Mouse (Mus musculus) hindbrain, embryonic 10.5 days (tissue): ENCODE results near the gene Tmc8. TPM values are rescaled to one million over a fixed set of nuclear protein-coding genes. Genes with fewer than 3 reads are reported as not detected.
A peak's percentile ranks its signal among the peaks of the same experiment; 100 is the strongest.

Experiments used
- DNase-seq: peaks from one replicate; pipeline ENCODE4 v3.0.0-alpha.2; 2017; ENCODE audit warnings: low spot score
- H3K27ac ChIP-seq: fragments of 300-500 bp; sonication (generic); 2 replicates; pipeline ENCODE4 v1.5.1; 2016; ENCODE audit warnings: mild to moderate bottlenecking, moderate library complexity
- H3K27me3 ChIP-seq: fragments of 300-500 bp; sonication (generic); 2 replicates; pipeline ENCODE4 v1.6.1; 2016; ENCODE audit warnings: mild to moderate bottlenecking; ENCODE audit not compliant: poor library complexity, insufficient read depth, severe bottlenecking
- H3K36me3 ChIP-seq: fragments of 300-500 bp; sonication (generic); 2 replicates; pipeline ENCODE4 v1.6.1; 2016; ENCODE audit warnings: mild to moderate bottlenecking, moderate library complexity
- H3K4me1 ChIP-seq: fragments of 300-500 bp; sonication (generic); replicated peaks from 2 replicates; pipeline ENCODE4 v1.6.1; 2016; ENCODE audit warnings: mild to moderate bottlenecking
- H3K4me3 ChIP-seq: fragments of 300-500 bp; sonication (generic); 2 replicates; pipeline ENCODE4 v1.5.1; 2016; ENCODE audit warnings: mild to moderate bottlenecking, moderate library complexity
- H3K9me3 ChIP-seq: fragments of 300-500 bp; sonication (generic); 2 replicates; pipeline ENCODE4 v1.6.1; 2016; ENCODE audit warnings: mild to moderate bottlenecking, moderate library complexity
- WGBS: fragments of 180-500 bp; shearing (Covaris S2); methylation state at CpG from one replicate; pipeline ENCODE4 v1.1.7; 2016; 5-methylcytosine and 5-hydroxymethylcytosine counted together
- polyA plus RNA-seq: library from polyadenylated mRNA; unstranded; fragments of >200 nt; fragmentation: Nextera tagmentation; extraction: Ambion mirVana; gene quantifications from 2 replicates; pipeline ENCODE4 v1.2.1, GENCODE M21; 2016

The Tmc8 gene
- polyA plus RNA-seq, 1 experiment from 2014 or later = 1.5 TPM

GRCm38 (mm10) chr11:117776085-117776792 lies 5.6 kb upstream of the Tmc8 start:
- Histone ChIP-seq H3K27ac (no peak overlapping the region), H3K9me3 (no peaks in the 10 kb centered on the region), H3K36me3 (peaks cover 31% of the 10 kb centered on the region), H3K4me3 (no peak overlapping the region), H3K27me3 (peaks cover 27% of the 10 kb centered on the region), H3K4me1 (peaks cover 39% of the 10 kb centered on the region)
- no peak for DNase-seq
- WGBS = 91% methylated on average over 14 of the region's 14 CpGs

GRCm38 (mm10) chr11:117777111-117777510 lies 4.8 kb upstream of the Tmc8 start:
- no peak for DNase-seq
- Histone ChIP-seq H3K4me3 (no peak overlapping the region), H3K27ac (0 out of 2 replicates have a peak overlapping the region, but pooled peaks have one; percentile 17), H3K36me3 (peaks cover 26% of the 10 kb centered on the region), H3K9me3 (no peaks in the 10 kb centered on the region), H3K27me3 (peaks cover 36% of the 10 kb centered on the region), H3K4me1 (peaks cover 48% of the 10 kb centered on the region)
- 93% methylated on average over 5 of the region's 5 CpGs for WGBS

GRCm38 (mm10) chr11:117778031-117778430 lies 3.8 kb upstream of the Tmc8 start:
- H3K9me3 ChIP-seq = no peaks in the 10 kb centered on the region
- peaks cover 57% of the 10 kb centered on the region for H3K4me1 ChIP-seq
- peak overlapping the region; percentile 92; the same call in 1 of the 2 replicates for H3K27ac ChIP-seq
- WGBS = 96% methylated on average over 11 of the region's 11 CpGs
- peaks cover 45% of the 10 kb centered on the region for H3K27me3 ChIP-seq
- DNase-seq = no peak
- peaks cover 20% of the 10 kb centered on the region for H3K36me3 ChIP-seq
- H3K4me3 ChIP-seq = no peak overlapping the region

- peak overlapping the region; percentile 92 for H3K27ac ChIP-seq
- peaks cover 66% of the 10 kb centered on the region for H3K4me1 ChIP-seq
- 66% methylated on average over 12 of the region's 12 CpGs for WGBS
- no peaks in the 10 kb centered on the region for H3K9me3 ChIP-seq
- peaks cover 54% of the 10 kb centered on the region for H3K27me3 ChIP-seq
- no peak for DNase-seq
- H3K36me3 ChIP-seq = peaks cover 16% of the 10 kb centered on the region
- peak overlapping the region; percentile 59 for H3K4me3 ChIP-seq
Measured at GRCm38 (mm10) chr11:117778851-117779433, 2.9 kb upstream of the Tmc8 start.

GRCm38 (mm10) chr11:117779434-117780198 lies 2.3 kb upstream of the Tmc8 start:
- Histone ChIP-seq H3K9me3 (no peaks in the 10 kb centered on the region), H3K36me3 (peaks cover 14% of the 10 kb centered on the region; the same call in 1 of the 2 replicates), H3K4me1 (peaks cover 66% of the 10 kb centered on the region), H3K4me3 (peak overlapping the region; percentile 59), H3K27me3 (peaks cover 61% of the 10 kb centered on the region), H3K27ac (peak overlapping the region; percentile 92)
- WGBS = 4% methylated on average over 38 of the region's 38 CpGs
- peak; percentile 82 for DNase-seq

GRCm38 (mm10) chr11:117780199-117780515 lies 1.7 kb upstream of the Tmc8 start:
- Histone ChIP-seq H3K36me3 (peaks cover 9% of the 10 kb centered on the region; the same call in 1 of the 2 replicates), H3K9me3 (no peaks in the 10 kb centered on the region), H3K4me1 (peaks cover 66% of the 10 kb centered on the region), H3K27me3 (peaks cover 66% of the 10 kb centered on the region), H3K4me3 (peak overlapping the region; percentile 59), H3K27ac (peak overlapping the region; percentile 92)
- no peak for DNase-seq
- 1% methylated on average over 17 of the region's 17 CpGs for WGBS

- H3K27ac ChIP-seq = peak overlapping the region; percentile 92
- H3K4me1 ChIP-seq = peaks cover 66% of the 10 kb centered on the region
Measured at GRCm38 (mm10) chr11:117780582-117781111, 1.2 kb upstream of the Tmc8 start.

GRCm38 (mm10) chr11:117781199-117781821 lies 566 bp upstream of the Tmc8 start:
- H3K4me3 ChIP-seq = peak overlapping the region; percentile 59
- H3K4me1 ChIP-seq = peaks cover 66% of the 10 kb centered on the region
- peaks cover 73% of the 10 kb centered on the region for H3K27me3 ChIP-seq
- H3K9me3 ChIP-seq = no peaks in the 10 kb centered on the region
- H3K27ac ChIP-seq = peak overlapping the region; percentile 81
- DNase-seq = no peak
- 25% methylated on average over 18 of the region's 18 CpGs for WGBS
- 0 out of 2 replicates have a peak, but pooled peaks cover under 1% of the 10 kb centered on the region for H3K36me3 ChIP-seq

More at GRCm38 (mm10) chr11:117780582-117781111, 1.2 kb upstream of the Tmc8 start:
- Histone ChIP-seq H3K27me3 (peaks cover 71% of the 10 kb centered on the region), H3K9me3 (no peaks in the 10 kb centered on the region), H3K36me3 (peaks cover 5% of the 10 kb centered on the region; the same call in 1 of the 2 replicates), H3K4me3 (peak overlapping the region; percentile 59)
- peak; percentile 70 for DNase-seq
- 2% methylated on average over 19 of the region's 19 CpGs for WGBS

- Histone ChIP-seq H3K27me3 (peaks cover 73% of the 10 kb centered on the region), H3K4me1 (peaks cover 62% of the 10 kb centered on the region), H3K4me3 (peak overlapping the region; percentile 49), H3K27ac (peak overlapping the region; percentile 81), H3K36me3 (no peaks in the 10 kb centered on the region), H3K9me3 (no peaks in the 10 kb centered on the region)
- WGBS = 40% methylated on average over 9 of the region's 9 CpGs
- no peak for DNase-seq
Measured at GRCm38 (mm10) chr11:117782705-117783034, 794 bp downstream of the Tmc8 start.

- Histone ChIP-seq H3K4me1 (peaks cover 58% of the 10 kb centered on the region), H3K27ac (peak overlapping the region; percentile 81), H3K4me3 (peak overlapping the region; percentile 49), H3K27me3 (peaks cover 73% of the 10 kb centered on the region), H3K9me3 (no peaks in the 10 kb centered on the region), H3K36me3 (no peaks in the 10 kb centered on the region)
- peak; percentile 80 for DNase-seq
- WGBS = 2% methylated on average over 31 of the region's 31 CpGs
Measured at GRCm38 (mm10) chr11:117783089-117783488, 1.2 kb downstream of the Tmc8 start.

- no peaks in the 10 kb centered on the region for H3K9me3 ChIP-seq
- no peak for DNase-seq
- H3K27ac ChIP-seq = peak overlapping the region; percentile 81
- H3K36me3 ChIP-seq = no peaks in the 10 kb centered on the region
- 31% methylated on average over 10 of the region's 10 CpGs for WGBS
- peak overlapping the region; percentile 49 for H3K4me3 ChIP-seq
- peaks cover 68% of the 10 kb centered on the region for H3K27me3 ChIP-seq
- peaks cover 51% of the 10 kb centered on the region for H3K4me1 ChIP-seq
Measured at GRCm38 (mm10) chr11:117783683-117784309, 1.9 kb downstream of the Tmc8 start.

GRCm38 (mm10) chr11:117786294-117786693 lies 4.4 kb downstream of the Tmc8 start:
- DNase-seq = peak; percentile 67
- Histone ChIP-seq H3K4me1 (peaks cover 39% of the 10 kb centered on the region), H3K27me3 (peaks cover 59% of the 10 kb centered on the region), H3K27ac (no peak overlapping the region), H3K4me3 (no peak overlapping the region), H3K36me3 (no peaks in the 10 kb centered on the region), H3K9me3 (no peaks in the 10 kb centered on the region)
- WGBS = 12% methylated on average over 10 of the region's 10 CpGs
